Mouse (Mus musculus): ENCODE data around the gene Zfp280b.

GRCm38 (mm10) chr10:75995463-75995862, 37.0 kb upstream of the Zfp280b start:
- TF ChIP-seq POLR2A (IDR thresholded peaks at IDR 0.05; ENCODE audit: extremely low read depth, insufficient read depth, low read length) (no peak), CTCF (IDR thresholded peaks at IDR 0.05; ENCODE audit: low read depth, low read length) (no peak)
